Mouse (Mus musculus) liver, embryonic 14 days (tissue): ENCODE measurements around the gene Ehd4. TPM values are rescaled to one million over a fixed set of nuclear protein-coding genes. Genes with fewer than 3 reads are reported as not detected.

ENCODE experiments used
- polyA plus RNA-seq: library from polyadenylated mRNA; depleted of rRNA; stranded (reverse); fragments of >200 nt; gene quantifications from 2 replicates; pipeline ENCODE4 v1.2.3, GENCODE M21; 2012; rRNA removed

Ehd4 gene
- polyA plus RNA-seq = 6.9 and 7.5 TPM in 2 replicates

GRCm38 (mm10) chr2:120154361-120154894, at the start of gene Ehd4:
Gene Ehd4, minus strand, starts transcription at chr2:120154606.

Other genes starting within 250 kb of the Ehd4 start
- 1.0 and 1.1 TPM in 2 replicates for gene Mapkbp1, start 181.9 kb downstream of the Ehd4 start, polyA plus RNA-seq
- 4.4 and 5.0 TPM in 2 replicates for gene Jmjd7, start 127.1 kb downstream of the Ehd4 start, polyA plus RNA-seq
- 1.2 and 1.6 TPM in 2 replicates for gene Gm28042, start 127.1 kb downstream of the Ehd4 start, polyA plus RNA-seq
- 1.0 and 1.4 TPM in 2 replicates for gene Pla2g4b, start 121.2 kb downstream of the Ehd4 start, polyA plus RNA-seq
- gene Pla2g4e, start 90.7 kb upstream of the Ehd4 start, polyA plus RNA-seq = under 0.01 and 0.01 TPM in 2 replicates
- gene Pla2g4d, start 134.6 kb upstream of the Ehd4 start, polyA plus RNA-seq = under 0.01 TPM in 1 of 2 replicates, not detected in the other
- 0.01 TPM in 2 replicates for gene Pla2g4f, start 159.6 kb upstream of the Ehd4 start, polyA plus RNA-seq
- 6.6 and 7.0 TPM in 2 replicates for gene Vps39, start 198.5 kb upstream of the Ehd4 start, polyA plus RNA-seq
- 4.8 and 5.5 TPM in 2 replicates for gene Ganc, start 249.3 kb upstream of the Ehd4 start, polyA plus RNA-seq
- 6.2 and 6.6 TPM in 2 replicates for gene Tmem87a, start 249.5 kb upstream of the Ehd4 start, polyA plus RNA-seq